Mouse (Mus musculus): ENCODE results near the gene Prkca. TPM values are rescaled to one million over a fixed set of nuclear protein-coding genes. Genes with fewer than 3 reads are reported as not detected.

Gene Prkca
- polyA plus RNA-seq, 1 experiment from 2014 or later, result 11.2 TPM

DNA sequence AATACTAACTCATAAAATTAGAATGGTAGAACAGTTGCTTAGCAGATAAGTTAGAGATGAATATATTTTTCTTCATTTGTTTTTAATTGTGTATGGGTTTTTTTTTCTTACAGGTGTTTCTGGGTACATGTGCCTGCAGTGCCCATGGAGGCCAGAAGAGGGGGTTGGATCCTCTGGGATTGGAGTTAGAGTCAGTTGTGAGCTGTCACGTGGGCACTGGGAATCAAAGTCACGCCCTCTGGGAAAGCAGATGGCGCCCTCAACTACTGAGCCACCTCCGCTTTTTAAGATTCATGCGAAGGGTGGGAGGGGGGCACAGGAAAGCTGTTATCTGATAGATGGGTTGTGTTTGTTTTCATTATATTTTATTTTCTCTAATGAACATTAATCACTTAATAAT is 131.1 kb downstream of the Prkca start:
- no peak for DNase-seq (ENCODE audit: low spot score)

DNA sequence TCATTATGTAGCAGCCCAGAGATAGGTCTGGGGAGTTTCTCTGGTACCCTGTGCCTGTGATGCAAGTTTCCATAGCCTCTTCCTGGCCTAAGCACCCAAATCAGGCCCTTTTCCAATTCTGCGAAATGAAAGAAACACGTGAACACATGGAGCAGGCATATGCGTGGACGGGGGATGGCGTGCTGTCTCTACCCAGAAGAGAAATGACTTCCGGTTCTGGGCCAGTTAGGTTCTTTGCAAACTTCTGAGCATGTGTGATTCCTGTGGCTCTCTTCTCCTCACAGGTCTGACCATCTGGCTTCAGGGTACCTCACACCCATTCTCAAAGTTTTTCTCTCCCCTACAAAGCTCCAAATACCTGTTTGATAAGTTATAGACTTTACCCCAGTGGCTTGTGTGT is 131.7 kb downstream of the Prkca start:
- DNase-seq (ENCODE audit: low spot score), result no peak

DNA sequence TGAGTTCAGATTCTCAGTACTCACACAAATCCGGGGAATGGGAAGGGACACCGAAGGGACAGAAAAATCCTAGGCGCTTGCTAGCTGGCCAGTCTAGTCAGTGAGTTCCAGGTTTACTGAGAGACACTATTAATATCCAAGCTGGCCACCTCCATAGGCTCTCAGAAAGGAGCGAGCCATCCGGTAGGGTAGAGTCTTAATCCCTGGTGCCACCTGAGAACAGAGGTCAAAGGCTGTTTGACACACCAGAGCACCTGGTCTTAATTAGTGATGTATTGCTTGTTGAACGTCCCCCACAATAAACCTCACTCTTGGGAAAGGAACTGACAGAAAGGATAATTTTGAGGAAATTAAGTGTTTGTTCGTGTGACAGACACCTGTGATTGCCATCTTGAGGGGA is 133.0 kb downstream of the Prkca start:
- no peak for DNase-seq (ENCODE audit: low spot score)

DNA sequence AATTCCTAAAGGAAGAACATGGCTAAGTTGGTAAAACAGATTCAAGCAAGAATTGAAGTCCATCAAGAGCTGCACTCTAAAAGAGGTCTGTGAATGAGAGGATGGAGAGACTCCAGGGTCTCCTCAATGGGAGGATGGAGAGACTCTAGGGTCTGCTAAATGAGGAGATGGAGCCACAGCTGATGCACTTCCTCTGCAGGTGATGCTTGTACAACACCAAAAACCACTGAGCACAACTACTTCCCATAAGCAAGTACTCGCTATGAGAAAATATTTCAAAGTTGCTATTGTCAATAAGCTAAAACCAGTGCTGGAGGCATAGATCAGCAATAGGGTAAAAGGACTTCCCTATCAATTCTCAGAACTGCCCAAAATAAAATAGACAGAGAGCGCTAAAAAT is 137.1 kb downstream of the Prkca start:
- no peak for DNase-seq (ENCODE audit: low spot score)

DNA sequence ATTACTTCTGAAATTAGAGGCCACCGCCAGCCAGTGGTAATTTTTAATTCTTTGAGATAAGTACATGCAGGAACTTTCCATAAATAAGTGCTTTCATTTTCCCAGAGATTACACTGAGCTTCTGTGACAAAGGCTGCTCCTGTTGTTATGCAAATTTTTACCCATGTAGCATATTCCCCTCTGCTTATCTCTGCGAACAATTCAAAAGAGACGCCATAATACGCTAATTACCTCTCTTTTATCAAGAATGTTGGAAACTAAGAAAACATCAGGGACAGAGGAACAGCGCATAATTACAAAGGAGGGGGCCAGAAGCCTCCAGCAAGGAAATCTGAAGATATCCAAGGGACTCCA is 138.9 kb downstream of the Prkca start:
- no peak for DNase-seq (ENCODE audit: low spot score)

DNA sequence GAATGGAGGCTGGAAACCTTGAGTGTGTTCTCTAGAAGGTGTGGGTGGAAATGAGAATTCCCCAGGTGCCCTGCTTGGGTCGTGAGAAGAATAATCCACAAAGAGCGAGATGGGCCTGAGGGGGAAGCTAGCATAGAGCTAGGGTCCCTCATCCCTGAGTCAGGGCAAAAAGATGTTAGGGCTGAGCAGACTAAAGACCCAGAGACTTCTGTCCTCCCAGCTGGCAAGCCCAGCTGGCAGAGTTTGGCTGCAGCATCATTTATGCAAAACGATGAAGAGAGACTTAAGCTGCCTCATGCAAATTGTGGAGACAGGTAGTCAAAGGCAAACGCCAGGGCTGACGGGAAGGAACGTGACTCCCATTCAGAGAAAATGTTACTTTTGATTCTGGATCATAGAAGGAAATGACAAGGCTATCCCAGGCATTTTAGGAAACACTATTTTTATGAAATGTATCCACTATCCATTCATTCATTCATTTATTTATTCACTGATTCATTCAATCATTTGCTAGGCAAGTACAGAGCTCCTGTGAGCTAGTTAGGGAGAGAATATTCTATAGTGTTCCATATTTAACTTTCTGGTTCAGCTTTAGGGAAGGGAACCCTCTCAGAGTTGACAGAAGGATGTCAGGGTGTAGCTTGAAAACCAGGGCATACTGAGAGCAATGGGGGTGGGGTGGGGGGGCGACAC is 139.4 kb downstream of the Prkca start:
- DNase-seq (ENCODE audit: low spot score), result no peak

DNA sequence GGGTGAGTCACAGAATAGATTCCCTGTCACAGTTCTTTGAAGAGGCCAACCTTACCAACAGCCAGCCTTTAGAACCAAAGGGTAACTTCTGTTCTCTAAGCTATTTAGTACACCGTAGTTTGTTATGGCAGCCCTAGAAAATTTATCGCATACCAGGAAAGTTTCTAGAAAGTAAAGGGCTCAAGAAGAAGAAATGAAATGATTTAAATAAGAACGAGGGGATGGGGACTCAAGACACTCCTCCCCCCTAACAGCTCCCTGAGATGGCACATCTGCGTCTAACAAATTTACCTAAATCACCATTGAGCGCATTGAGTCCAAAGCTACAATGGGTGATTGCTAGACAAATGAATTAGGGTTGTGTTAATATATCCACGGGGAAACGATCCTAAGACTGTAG is 140.9 kb downstream of the Prkca start:
- DNase-seq (ENCODE audit: low spot score), result no peak

DNA sequence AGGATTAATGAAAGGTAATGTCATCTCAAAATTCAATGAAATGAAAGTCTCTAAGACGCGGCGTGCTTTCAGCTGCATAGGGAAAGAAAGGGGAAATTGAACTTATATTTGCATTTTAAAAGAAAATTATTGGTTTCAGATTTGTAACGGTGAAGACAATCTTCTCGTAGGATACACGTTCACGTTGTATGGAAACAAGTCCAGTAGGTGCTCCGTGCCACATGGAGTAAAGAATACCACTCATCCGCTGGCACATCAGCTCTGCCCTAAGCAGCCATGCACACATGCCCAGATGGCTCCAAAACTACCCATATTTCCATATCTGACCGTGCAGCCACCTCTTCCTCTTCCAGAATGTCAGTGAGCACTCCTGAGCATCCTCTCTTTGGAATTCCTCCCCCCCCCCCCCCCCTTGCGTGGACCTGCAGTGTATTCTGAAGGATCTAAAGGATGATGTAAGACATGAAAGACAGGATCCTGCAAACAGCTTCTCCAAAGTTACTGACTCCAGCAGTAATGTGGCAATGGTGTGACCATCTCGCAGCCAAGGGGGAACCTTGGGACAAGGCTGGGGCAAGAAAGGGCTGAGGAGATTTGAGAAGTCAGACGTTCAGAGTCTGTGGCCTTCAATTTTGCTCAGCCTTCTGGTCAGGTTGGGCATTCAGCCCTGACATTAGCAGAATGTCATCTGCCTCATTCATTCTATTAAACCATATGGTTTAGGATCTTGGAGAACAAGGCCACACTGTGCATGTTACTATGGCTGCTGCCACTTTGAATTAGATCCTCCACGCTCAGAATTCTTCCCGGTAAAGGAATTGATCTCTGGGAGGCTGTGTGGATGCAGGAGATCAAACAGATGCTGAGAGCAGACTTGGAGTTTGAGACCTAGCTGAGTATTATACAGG is 142.8 kb downstream of the Prkca start:
- DNase-seq (ENCODE audit: low spot score), result no peak

DNA sequence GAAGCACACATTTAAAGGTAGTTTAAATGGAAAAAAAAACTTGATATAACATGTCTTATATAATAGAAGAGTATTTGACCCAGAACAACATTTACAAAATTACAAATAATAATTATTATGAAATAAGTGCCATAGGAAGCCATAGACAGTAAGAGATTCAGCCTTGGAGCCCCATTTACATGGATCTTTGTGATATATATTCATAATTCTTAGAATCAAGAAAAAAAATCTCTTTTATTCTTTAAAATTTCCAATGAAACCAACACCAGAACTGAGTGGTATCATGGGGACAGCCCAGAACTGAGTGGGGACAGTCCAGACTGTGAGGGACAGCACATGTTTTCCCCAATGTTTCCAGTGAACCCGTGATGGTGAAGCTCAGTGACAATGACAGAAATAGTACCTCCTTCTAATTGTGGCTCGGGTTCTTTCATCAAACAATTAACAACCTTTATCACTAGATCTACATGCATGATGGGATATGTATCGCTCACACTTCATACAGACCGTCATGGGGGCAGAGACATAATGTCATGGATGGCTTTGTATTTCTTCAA is 144.2 kb downstream of the Prkca start:
- DNase-seq (ENCODE audit: low spot score), result no peak

DNA sequence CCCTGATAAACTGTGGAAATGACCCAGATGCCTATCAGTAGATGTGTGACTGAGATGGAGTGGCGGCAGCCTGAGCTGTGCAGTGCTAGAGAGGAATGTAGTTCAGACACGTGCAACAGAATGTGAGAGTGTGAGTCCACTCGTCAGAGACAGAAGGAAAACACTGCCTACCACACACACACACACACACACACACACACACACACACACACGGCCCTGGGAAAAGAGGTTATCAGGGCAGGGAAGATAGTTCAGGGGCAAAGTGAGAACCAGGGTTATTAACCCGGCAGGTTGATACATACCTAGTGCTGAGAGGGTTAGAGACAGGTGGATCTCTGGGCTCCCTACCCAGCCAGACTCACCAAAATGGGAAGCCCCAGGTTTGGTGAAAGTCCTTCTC is 145.1 kb downstream of the Prkca start:
- no peak for DNase-seq (ENCODE audit: low spot score)

DNA sequence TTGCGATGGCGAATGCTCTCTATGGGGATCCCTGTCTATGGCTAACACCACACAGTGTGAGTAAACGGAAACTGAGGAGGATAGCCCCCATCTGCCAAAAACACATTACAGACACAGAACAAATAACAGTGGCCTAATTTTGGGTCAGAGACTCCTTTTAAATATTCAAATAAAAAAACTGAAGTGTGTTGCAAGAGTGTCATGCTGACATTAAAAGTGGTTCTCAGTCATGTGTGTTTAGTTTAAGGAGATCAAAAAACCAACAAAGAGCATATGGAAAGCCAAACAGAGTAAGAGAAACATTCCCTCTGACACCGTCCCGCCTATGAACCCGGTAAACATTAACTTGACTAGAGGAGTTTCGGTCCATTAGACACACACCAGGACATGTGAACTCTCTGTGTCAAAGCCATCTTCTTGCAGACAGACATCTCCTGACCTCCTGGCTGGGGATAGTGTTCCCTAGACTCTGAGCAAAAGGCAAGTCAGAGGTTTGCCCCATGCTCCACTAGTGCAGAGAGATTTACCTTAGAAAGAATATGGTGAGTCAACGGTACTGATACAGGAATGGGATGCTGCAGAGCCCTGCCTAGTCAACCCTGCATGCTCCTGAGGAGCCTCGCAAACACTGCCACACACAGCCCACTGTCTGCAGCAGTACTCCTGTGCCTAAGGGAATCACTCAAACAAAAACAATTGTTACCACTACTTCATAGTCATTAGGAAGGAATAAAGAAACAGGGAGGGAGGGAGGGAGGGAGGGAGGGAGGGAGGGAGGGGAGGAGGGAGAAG is 146.1 kb downstream of the Prkca start:
- no peak for DNase-seq (ENCODE audit: low spot score)

DNA sequence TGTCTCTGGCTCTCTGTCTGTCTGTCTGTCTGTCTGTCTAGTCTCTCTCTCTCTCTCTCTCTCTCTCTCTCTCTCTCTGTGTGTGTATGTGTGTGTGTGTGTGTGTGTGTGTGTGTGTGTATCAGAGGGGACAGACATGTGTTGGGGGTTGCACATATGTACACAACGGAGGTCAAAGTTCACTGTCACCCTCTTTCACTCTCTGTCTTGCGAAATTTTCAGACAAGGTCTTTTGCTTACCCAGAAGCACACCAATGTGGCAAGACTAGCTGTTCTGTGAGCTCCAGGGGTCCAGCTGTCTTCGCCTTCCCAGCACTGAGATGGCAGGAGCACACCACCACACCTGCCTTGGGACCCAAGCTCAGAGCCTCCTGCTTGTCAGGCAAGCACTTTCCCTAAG is 146.9 kb downstream of the Prkca start:
- DNase-seq (ENCODE audit: low spot score), result no peak

DNA sequence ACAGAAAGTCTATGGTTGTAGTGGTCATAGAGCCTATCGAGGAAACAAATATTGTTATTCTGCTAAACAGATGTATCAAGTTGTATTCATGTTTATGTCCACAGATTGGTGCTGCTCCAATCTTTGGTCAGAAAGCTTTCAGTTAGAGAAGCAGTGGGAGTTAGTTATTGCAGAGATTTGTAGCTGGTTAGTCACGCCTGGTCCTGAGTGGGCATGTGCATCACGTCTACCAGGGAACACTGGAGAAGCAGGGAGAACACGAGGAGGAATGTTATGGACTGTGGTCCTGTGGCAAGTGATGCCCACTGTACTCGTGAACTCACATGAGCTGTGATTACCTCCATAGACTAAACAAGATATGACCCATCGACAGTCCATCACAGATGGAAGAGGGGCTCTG is 153.4 kb downstream of the Prkca start:
- DNase-seq (ENCODE audit: low spot score), result no peak

DNA sequence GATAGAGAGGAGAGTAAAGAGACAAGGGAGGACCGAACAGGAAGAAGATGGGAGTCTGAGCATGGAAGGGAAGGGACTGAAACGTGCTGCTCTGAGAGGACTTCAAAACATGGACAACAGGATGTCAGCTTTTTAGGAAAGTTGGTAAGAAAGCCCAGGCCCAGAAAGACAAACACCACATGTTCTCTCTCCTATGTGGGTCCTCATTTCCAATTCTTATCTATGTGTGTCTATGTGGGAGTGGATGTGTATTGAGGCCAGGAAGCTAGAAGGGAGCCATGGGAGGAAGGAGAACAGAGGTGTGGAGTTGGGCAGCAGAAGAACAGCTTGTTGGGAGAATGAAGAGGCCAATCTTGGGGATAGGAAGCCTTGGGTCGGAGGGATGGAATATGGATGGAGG is 154.4 kb downstream of the Prkca start:
- no peak for DNase-seq (ENCODE audit: low spot score)

DNA sequence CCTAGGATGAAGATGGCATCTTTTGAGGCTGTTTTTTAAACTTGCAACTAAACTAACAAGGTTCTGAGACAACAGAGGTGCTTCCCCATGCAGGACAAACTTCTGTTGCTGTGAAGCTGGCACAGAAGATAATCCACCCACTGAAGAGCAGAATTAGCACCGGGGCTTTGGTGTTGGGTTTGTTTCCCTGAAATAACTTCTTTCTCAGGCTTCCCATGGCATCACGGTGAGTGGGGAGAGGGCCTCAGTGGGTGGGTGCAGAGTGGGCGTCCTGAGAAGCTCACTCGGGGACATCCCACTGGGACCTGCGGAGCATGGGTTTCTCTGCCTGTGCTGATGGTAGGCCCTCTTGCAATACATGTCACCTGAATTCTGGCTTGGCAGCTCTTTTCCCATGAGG is 161.3 kb downstream of the Prkca start:
- DNase-seq (ENCODE audit: low spot score), result no peak

DNA sequence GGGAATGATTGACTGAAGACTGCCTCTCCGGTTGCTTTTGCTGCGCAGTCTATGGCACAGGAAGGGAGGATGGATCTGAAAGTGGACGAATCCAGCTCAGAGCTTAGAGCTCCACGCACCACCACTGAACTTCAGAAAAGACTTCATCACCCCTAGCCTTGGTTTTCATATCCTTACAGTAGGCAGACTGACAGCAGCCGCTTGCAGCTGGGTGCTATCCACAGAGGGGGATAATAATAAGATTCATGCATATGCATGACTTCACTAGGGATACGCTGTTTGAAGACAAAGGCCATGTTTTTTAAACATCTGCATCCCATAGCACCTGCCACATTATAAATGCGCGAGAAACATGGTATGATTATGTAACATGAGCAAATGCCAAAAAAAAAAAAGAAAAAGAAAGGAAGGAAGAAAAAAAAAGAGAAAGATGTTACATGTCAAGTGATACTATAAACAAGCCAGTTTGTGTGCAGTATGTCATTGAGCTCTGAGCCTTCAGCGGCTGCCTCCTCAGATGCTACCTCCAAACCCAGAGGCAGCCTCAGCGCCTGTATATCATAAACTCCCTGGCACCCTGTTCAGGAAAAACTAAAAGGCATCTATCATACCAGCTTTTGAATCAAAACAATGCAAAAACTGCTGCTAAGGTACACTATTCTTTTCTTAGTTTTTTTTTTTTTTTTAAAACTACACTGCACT is 162.6 kb downstream of the Prkca start:
- no peak for DNase-seq (ENCODE audit: low spot score)

DNA sequence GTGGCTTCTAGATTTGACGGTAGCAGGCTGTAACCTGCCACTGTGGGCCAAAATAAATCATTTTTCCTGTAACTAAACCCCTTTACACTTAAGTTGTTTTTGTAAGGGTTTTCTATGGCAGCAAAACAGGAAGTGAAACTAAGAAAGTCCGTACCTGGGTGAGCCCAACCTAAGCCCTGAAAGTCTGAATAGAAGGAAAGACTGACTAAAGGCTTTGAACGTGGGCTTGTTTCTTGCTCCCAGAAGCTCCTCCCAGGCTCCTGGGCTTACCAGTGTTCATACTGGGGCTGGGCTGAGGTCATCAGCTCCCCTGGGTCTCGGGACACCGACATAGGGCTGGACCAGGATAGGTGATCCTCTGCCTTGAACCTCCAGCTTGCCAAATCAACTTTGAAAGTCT is 164.9 kb downstream of the Prkca start:
- DNase-seq (ENCODE audit: low spot score), result peak; percentile 29

DNA sequence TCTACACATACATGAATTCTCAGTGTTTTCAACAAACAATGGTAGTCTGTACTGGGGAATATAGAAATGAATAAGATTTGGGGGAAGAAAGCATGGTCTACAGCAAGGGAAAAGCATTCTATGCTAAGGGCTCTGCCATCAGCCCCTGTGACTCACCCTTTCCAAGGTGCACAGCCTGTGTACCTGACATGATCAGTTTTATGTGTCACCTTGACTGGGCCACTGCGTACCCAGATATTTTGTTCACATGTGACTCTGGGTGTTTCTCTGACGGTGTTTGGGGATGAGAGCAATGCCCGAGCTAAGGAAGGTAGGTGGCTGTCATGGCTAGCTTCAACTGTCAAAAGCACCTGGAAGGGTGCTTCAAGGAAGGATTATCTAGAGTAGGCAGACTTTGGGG is 165.5 kb downstream of the Prkca start:
- no peak for DNase-seq (ENCODE audit: low spot score)

DNA sequence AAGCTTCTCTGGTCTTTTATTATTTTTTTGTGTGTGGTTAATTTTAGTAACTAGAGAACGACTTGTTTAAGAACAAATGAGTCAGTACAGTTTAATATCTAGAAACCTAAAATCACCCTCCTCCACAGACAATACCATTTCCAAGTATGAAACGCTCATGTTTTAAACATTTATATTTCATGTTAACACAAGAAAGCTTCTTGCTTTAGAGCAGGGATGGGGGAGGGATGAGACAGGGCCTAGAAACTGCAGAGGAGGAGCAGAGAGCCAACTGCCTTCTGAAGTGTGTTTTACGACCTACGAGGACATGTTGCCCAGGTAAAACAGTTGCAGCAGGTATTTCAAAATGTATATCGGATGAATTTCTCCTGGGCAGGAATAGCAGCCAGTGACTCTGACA is 167.0 kb downstream of the Prkca start:
- no peak for DNase-seq (ENCODE audit: low spot score)

DNA sequence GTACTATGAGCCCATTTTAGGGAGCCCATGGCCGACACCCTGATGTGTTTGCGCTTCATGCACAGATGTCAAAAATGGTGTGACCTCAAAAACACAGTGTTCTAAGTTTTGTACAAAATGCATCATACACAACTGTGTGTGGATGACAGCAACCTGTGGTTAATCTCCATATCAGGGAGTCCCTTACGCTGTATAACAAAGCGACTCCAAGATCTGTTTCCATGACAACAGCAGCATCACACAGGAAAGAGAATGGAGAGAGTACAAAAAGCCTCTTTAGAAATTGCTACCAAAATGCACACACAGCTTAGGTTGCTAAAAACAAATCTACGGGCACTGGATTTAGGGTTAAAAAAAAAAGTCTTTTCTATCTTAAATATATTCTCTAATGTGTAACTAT is 171.8 kb downstream of the Prkca start:
- no peak for DNase-seq (ENCODE audit: low spot score)

DNA sequence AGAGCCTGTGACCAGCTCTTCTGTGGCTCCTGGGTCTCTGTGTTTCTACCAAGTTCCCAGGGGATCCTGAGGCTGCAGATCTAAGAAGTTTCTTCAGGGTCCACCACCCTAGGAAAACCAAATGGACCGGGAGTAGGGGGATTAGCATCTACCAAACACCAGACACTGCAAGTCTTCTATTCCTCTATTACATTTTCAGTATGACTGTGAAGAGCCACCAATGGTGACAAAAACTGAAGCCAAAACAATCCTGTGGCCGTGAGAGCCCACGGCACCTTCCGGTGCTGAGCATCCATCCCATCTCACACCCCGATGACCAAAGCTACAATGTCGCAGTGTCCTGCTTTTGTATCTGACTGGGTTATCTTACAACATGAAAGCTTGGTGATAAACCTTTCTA is 172.5 kb downstream of the Prkca start:
- DNase-seq (ENCODE audit: low spot score), result no peak

All from thymus, postnatal 0 days (tissue).